Mouse (Mus musculus) megakaryocyte, embryonic 14.5 days (primary cell): ENCODE measurements around the gene Lhx9.

ENCODE experiments used
- FLI1 ChIP-seq: IDR thresholded peaks from 2 replicates; pipeline ENCODE4 v1.6.1; 2012; ENCODE audit warnings: low read length, inconsistent platforms, mixed read lengths
- GATA1 ChIP-seq: IDR thresholded peaks from 3 replicates; pipeline ENCODE4 v1.6.1; 2012; ENCODE audit warnings: mixed read lengths, low read length, inconsistent platforms, borderline replicate concordance

- TF ChIP-seq GATA1: no peak
- TF ChIP-seq FLI1: no peak
Measured at GRCm38 (mm10) chr1:138844166-138844565, 4.2 kb downstream of the Lhx9 start.
